Mouse (Mus musculus): ENCODE measurements at regions not wholly inside any gene's neighbourhood (a gene's known extent, or its start where the extent isn't known, plus 50 kb on each side); places are given as distances from the start of the nearest gene placed in this dataset.
A peak's percentile ranks its signal among the peaks of the same experiment; 100 is the strongest.

- no peak; the same call in 1 of the 2 replicates for TF ChIP-seq BHLHE40 (IDR thresholded peaks at IDR 0.05; ENCODE audit: borderline replicate concordance, low read depth, low read length)
These were observed 69.8 kb downstream of the Phlda1 start (continued) for GRCm38 (mm10) chr10:111575926-111576325.

- Histone ChIP-seq H3K79me2 (ENCODE audit: control insufficient read depth, insufficient read depth, low read length, poor library complexity) (no peaks in the 10 kb centered on the region), H3K9me3 (replicated peaks; ENCODE audit: insufficient read depth, low read length) (no peaks in the 10 kb centered on the region), H3K27me3 (ENCODE audit: control insufficient read depth in 1 of 2, insufficient read depth in 2 of 2, low read length in 2 of 2) (no peaks in the 10 kb centered on the region), H3K9ac (ENCODE audit: control insufficient read depth, low read depth, low read length, poor library complexity, severe bottlenecking) (no peak overlapping the region), H3K27ac (ENCODE audit: control insufficient read depth, low read depth, low read length) (peak overlapping the region; percentile 66), H3K4me3 (ENCODE audit: control insufficient read depth in 1 of 2, insufficient read depth in 1 of 2, low read depth in 2 of 2, low read length in 2 of 2) (0 out of 4 replicates have a peak overlapping the region, but pooled peaks of 1 of the 2 experiments have one; percentile 5), H3K36me3 (ENCODE audit: control insufficient read depth in 1 of 2, insufficient read depth in 2 of 2, low read length in 2 of 2) (peaks cover 0 to 46% of the 10 kb centered on the region in 2 experiments; a peak in 2 of 4 replicates), H3K4me1 (ENCODE audit: control insufficient read depth in 1 of 2, insufficient read depth in 2 of 2, low read length in 2 of 2) (peaks cover 11 to 43% of the 10 kb centered on the region in 2 experiments)
- no peak for DNase-seq (ENCODE audit: low read depth, low spot score)
- no peak for TF ChIP-seq TAL1 (IDR thresholded peaks at IDR 0.05; ENCODE audit: low read length)
- TF ChIP-seq ZC3H11A (IDR thresholded peaks at IDR 0.05; ENCODE audit: low read depth, low read length): no peak
- no peak for TF ChIP-seq UBTF (IDR thresholded peaks at IDR 0.05; ENCODE audit: borderline replicate concordance, insufficient read depth, low read depth, low read length)
These were observed 70.4 kb downstream of the Phlda1 start for GRCm38 (mm10) chr10:111576395-111577069.

GRCm38 (mm10) chr10:111578536-111578935 lies 72.5 kb downstream of the Phlda1 start:
- no peak overlapping the region for H3K4me3 ChIP-seq (ENCODE audit: control insufficient read depth in 1 of 2, insufficient read depth in 1 of 2, low read depth in 2 of 2, low read length in 2 of 2)
- DNase-seq (ENCODE audit: low read depth, low spot score): no peak
- no peaks in the 10 kb centered on the region for H3K79me2 ChIP-seq (ENCODE audit: control insufficient read depth, insufficient read depth, low read length, poor library complexity)
- H3K27ac ChIP-seq (ENCODE audit: control insufficient read depth, low read depth, low read length): no peak overlapping the region
- peaks cover 18 to 60% of the 10 kb centered on the region in 2 experiments for H3K4me1 ChIP-seq (ENCODE audit: control insufficient read depth in 1 of 2, insufficient read depth in 2 of 2, low read length in 2 of 2)
- peaks cover 0 to 60% of the 10 kb centered on the region in 2 experiments; a peak in 2 of 4 replicates for H3K36me3 ChIP-seq (ENCODE audit: control insufficient read depth in 1 of 2, insufficient read depth in 2 of 2, low read length in 2 of 2)
- TF ChIP-seq ZMIZ1 (IDR thresholded peaks at IDR 0.05; ENCODE audit: low read depth, low read length): no peak
- TF ChIP-seq E2F4 (IDR thresholded peaks at IDR 0.05; ENCODE audit: borderline replicate concordance, low read depth, low read length): no peak
- no peak for TF ChIP-seq GABPA (IDR thresholded peaks at IDR 0.05; ENCODE audit: low read depth, low read length)
- no peak for TF ChIP-seq ZKSCAN1 (IDR thresholded peaks at IDR 0.05; ENCODE audit: low read depth, low read length)
- TF ChIP-seq TBP (IDR thresholded peaks at IDR 0.05; ENCODE audit: low read depth, low read length): no peak
- TF ChIP-seq MYB (IDR thresholded peaks at IDR 0.05; ENCODE audit: low read depth, low read length): no peak
- no peak for TF ChIP-seq KAT2A (conservative IDR thresholded peaks at IDR 0.05; ENCODE audit: low read depth, low read length)
- no peak for TF ChIP-seq CTCF (IDR thresholded peaks at IDR 0.05 in 2 of 3, conservative IDR thresholded peaks at IDR 0.05 in 1 of 3; ENCODE audit: control insufficient read depth in 1 of 3, insufficient read depth in 1 of 3, low read depth in 2 of 3, low read length in 3 of 3, poor library complexity in 1 of 3, severe bottlenecking in 1 of 3)
- H3K9me3 ChIP-seq (replicated peaks; ENCODE audit: insufficient read depth, low read length): no peaks in the 10 kb centered on the region
- H3K9ac ChIP-seq (ENCODE audit: control insufficient read depth, low read depth, low read length, poor library complexity, severe bottlenecking): no peak overlapping the region
- H3K27me3 ChIP-seq (ENCODE audit: control insufficient read depth in 1 of 2, insufficient read depth in 2 of 2, low read length in 2 of 2): no peaks in the 10 kb centered on the region

Measured in MEL (cell line).